Mouse (Mus musculus) hindbrain, postnatal 0 days (tissue): Measurements from ENCODE around the gene Ccdc88c. TPM values are rescaled to one million over a fixed set of nuclear protein-coding genes. Genes with fewer than 3 reads are reported as not detected.

ENCODE experiments used
- ATAC-seq: fragments of 200-750 bp; cut with Nextera tagmentation; 2 replicates; pipeline ENCODE4 v1.8.0; 2017; ENCODE audit warnings: mild to moderate bottlenecking, moderate TSS enrichment, moderate library complexity
- DNase-seq: peaks from one replicate; pipeline ENCODE4 v3.0.0-alpha.2; 2015; ENCODE audit warnings: low spot score
- H3K27ac ChIP-seq: fragments of 300-500 bp; sonication (generic); 2 replicates; pipeline ENCODE4 v1.5.1; 2014; ENCODE audit warnings: mild to moderate bottlenecking
- H3K27me3 ChIP-seq: fragments of 300-500 bp; sonication (generic); 2 replicates; pipeline ENCODE4 v1.6.1; 2014; ENCODE audit warnings: low read length, mixed read lengths; ENCODE audit not compliant: insufficient read depth
- H3K36me3 ChIP-seq: fragments of 300-500 bp; sonication (generic); 2 replicates; pipeline ENCODE4 v1.6.1; 2014; ENCODE audit warnings: low read length, mixed read lengths; ENCODE audit not compliant: insufficient read depth
- H3K4me1 ChIP-seq: fragments of 300-500 bp; sonication (generic); 2 replicates; pipeline ENCODE4 v1.6.1; 2014; ENCODE audit warnings: antibody characterized with exemption, low read length, mixed read lengths; ENCODE audit not compliant: insufficient read depth
- H3K4me2 ChIP-seq: fragments of 300-500 bp; sonication (generic); 2 replicates; pipeline ENCODE4 v1.6.1; 2014; ENCODE audit warnings: low read depth, mild to moderate bottlenecking, low read length, moderate library complexity, mixed read lengths
- H3K4me3 ChIP-seq: fragments of 300-500 bp; sonication (generic); 2 replicates; pipeline ENCODE4 v1.5.1; 2014; ENCODE audit warnings: low read length
- H3K9ac ChIP-seq: fragments of 300-500 bp; sonication (generic); replicated peaks from 2 replicates; pipeline ENCODE4 v1.6.1; 2014; ENCODE audit warnings: mild to moderate bottlenecking, low read length, moderate library complexity, mixed read lengths
- H3K9me3 ChIP-seq: fragments of 300-500 bp; sonication (generic); 2 replicates; pipeline ENCODE4 v1.6.1; 2016; ENCODE audit warnings: low read length, mixed read lengths
- CTCF ChIP-seq: IDR thresholded peaks from 2 replicates; pipeline ENCODE4 v1.5.1; 2016; ENCODE audit warnings: antibody characterized with exemption, control low read depth, low read depth
- WGBS: fragments of 180-500 bp; shearing (Covaris S2); extraction: QIAGEN DNeasy Blood & Tissue Kit; methylation state at CpG from one replicate; pipeline ENCODE4 v1.1.7; 2014; 5-methylcytosine and 5-hydroxymethylcytosine counted together
- polyA plus RNA-seq: library from polyadenylated mRNA; unstranded; fragments of >200 nt; fragmentation: Nextera tagmentation; extraction: Ambion mirVana; gene quantifications from 2 replicates; pipeline ENCODE4 v1.2.1, GENCODE M21; 2015
- total RNA-seq: library from RNA; depleted of rRNA; stranded (reverse); fragments of >200 nt; gene quantifications from 2 replicates; pipeline ENCODE4 v1.2.3, GENCODE M21; 2014

The Ccdc88c gene
- total and polyA plus RNA-seq, 2 experiments from 2014 or later: 11.2 to 17.7 TPM

- WGBS: 48% methylated on average over 8 of the region's 8 CpGs
- ATAC-seq (no peak), DNase-seq (no peak)
- no peaks in the 10 kb centered on the region for H3K27me3 ChIP-seq
- no peak overlapping the region for H3K27ac ChIP-seq
- H3K4me2 ChIP-seq: no peak overlapping the region
- H3K4me1 ChIP-seq: peaks cover 29% of the 10 kb centered on the region
- no peaks in the 10 kb centered on the region for H3K9me3 ChIP-seq
- no peak overlapping the region for H3K9ac ChIP-seq
- no peak overlapping the region for H3K4me3 ChIP-seq
- TF ChIP-seq CTCF: no peak
- no peaks in the 10 kb centered on the region for H3K36me3 ChIP-seq
Measured at GRCm38 (mm10) chr12:101013078-101013665, 15.7 kb downstream of the Ccdc88c start.

GRCm38 (mm10) chr12:101012197-101013077 is 16.4 kb downstream of the Ccdc88c start:
- no peaks in the 10 kb centered on the region for H3K27me3 ChIP-seq
- H3K9me3 ChIP-seq: no peaks in the 10 kb centered on the region
- DNase-seq (peak; percentile 38), ATAC-seq (no peak)
- no peak overlapping the region for H3K4me2 ChIP-seq
- no peak for TF ChIP-seq CTCF
- H3K4me1 ChIP-seq: peaks cover 31% of the 10 kb centered on the region
- H3K27ac ChIP-seq: no peak overlapping the region
- no peak overlapping the region for H3K4me3 ChIP-seq
- no peak overlapping the region for H3K9ac ChIP-seq
- H3K36me3 ChIP-seq: no peaks in the 10 kb centered on the region
- WGBS: 41% methylated on average over 17 of the region's 17 CpGs

DNA sequence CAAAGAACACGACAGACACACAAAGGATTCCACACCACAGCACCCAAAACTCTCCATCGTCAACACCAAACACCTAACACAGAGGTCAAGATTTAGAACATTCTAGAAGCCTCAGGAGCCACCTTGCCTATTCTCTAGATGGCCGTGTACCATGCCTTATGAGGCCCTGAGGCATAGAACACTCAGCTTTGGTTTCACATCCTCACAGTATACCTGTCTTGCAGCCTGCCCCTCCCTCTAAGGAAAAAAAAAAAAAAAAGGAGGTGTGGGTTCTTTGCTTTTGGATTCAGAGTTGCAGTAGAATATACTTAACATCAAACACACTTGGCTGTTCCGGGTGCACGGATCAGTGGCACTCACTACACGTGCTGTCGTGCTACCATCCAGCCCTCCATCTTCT is 17.8 kb downstream of the Ccdc88c start:
- Histone ChIP-seq H3K36me3 (no peaks in the 10 kb centered on the region), H3K9ac (no peak overlapping the region), H3K4me1 (peaks cover 24% of the 10 kb centered on the region), H3K4me3 (no peak overlapping the region), H3K27me3 (no peaks in the 10 kb centered on the region), H3K27ac (no peak overlapping the region), H3K9me3 (no peaks in the 10 kb centered on the region), H3K4me2 (no peak overlapping the region)
- TF ChIP-seq CTCF: no peak
- DNase-seq: no peak
- ATAC-seq: no peak
- WGBS: 92% methylated on average over 7 of the region's 7 CpGs

GRCm38 (mm10) chr12:101010148-101010920 is 18.5 kb downstream of the Ccdc88c start:
- DNase-seq: no peak
- Histone ChIP-seq H3K27ac (no peak overlapping the region), H3K27me3 (no peaks in the 10 kb centered on the region), H3K4me2 (no peak overlapping the region), H3K36me3 (no peaks in the 10 kb centered on the region), H3K9ac (no peak overlapping the region), H3K9me3 (no peaks in the 10 kb centered on the region), H3K4me3 (no peak overlapping the region), H3K4me1 (peaks cover 23% of the 10 kb centered on the region)
- WGBS: 76% methylated on average over 10 of the region's 10 CpGs
- no peak for ATAC-seq
- TF ChIP-seq CTCF: no peak

DNA sequence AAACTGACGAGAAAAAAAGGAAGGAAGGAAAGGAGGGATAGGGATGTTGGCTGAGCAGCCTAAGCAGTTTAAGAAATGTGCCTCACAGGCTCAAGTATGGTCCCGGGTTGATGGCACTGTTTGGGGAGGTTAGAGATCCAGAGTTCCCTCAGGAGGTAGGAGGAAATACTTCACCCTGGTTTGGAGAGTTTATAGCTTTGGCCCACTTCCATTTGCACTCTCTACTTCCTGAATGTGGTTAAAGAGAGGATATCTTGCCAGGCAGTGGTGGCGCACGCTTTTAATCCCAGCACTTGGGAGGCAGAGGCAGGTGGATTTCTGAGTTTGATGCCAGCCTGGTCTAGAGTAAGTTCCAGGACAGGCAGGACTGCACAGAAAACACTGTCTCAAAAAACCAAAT is 19.6 kb downstream of the Ccdc88c start:
- H3K4me2 ChIP-seq: no peak overlapping the region
- DNase-seq (no peak), ATAC-seq (no peak)
- no peak for TF ChIP-seq CTCF
- WGBS: 88% methylated on average over 4 of the region's 4 CpGs
- peaks cover 27% of the 10 kb centered on the region for H3K4me1 ChIP-seq
- no peaks in the 10 kb centered on the region for H3K36me3 ChIP-seq
- no peaks in the 10 kb centered on the region for H3K9me3 ChIP-seq
- H3K4me3 ChIP-seq: no peak overlapping the region
- H3K27me3 ChIP-seq: no peaks in the 10 kb centered on the region
- H3K9ac ChIP-seq: no peak overlapping the region
- H3K27ac ChIP-seq: no peak overlapping the region

- 39% methylated on average over 4 of the region's 4 CpGs for WGBS
Measured at GRCm38 (mm10) chr12:101008648-101009047, 20.2 kb downstream of the Ccdc88c start.

More at GRCm38 (mm10) chr12:101008648-101009047, 20.2 kb downstream of the Ccdc88c start:
- H3K4me1 ChIP-seq: peaks cover 27% of the 10 kb centered on the region
- no peak overlapping the region for H3K27ac ChIP-seq
- no peaks in the 10 kb centered on the region for H3K27me3 ChIP-seq
- no peak overlapping the region for H3K4me3 ChIP-seq
- H3K36me3 ChIP-seq: no peaks in the 10 kb centered on the region
- no peaks in the 10 kb centered on the region for H3K9me3 ChIP-seq
- DNase-seq (no peak), ATAC-seq (no peak)
- no peak overlapping the region for H3K9ac ChIP-seq
- TF ChIP-seq CTCF: no peak
- no peak overlapping the region for H3K4me2 ChIP-seq
